Comparison of ENCODE assay signal across 8 mouse cellular contexts in genomic region chr3:137951819-137952218, GRCm38 (mm10). TPM values are rescaled to one million over a fixed set of nuclear protein-coding genes. Genes with fewer than 3 reads are reported as not detected.
DNase-seq lines count a peak whose midpoint lies in the region; ATAC-seq and TF ChIP-seq lines count a peak whose summit lies in the region.

No protein-coding gene starts in this region.

- no peak for TF ChIP-seq CTCF in layer of hippocampus, adult 2 months (conservative IDR thresholded peaks at IDR 0.05)
- no peak for TF ChIP-seq CTCF in hindbrain, postnatal 0 days (IDR thresholded peaks at IDR 0.05; ENCODE audit: low read depth)

- DNase-seq in layer of hippocampus, adult 2 months (ENCODE audit: low spot score in 2 of 2), result no peak
- no peak for DNase-seq in layer of hippocampus, adult 8-10 months (ENCODE audit: low spot score in 2 of 2)
- peak; percentile 66 for DNase-seq in c-Kit-positive CD71-positive TER-119-positive erythroid progenitor cells, embryonic 14.5 days (ENCODE audit: low spot score)
- DNase-seq in hindbrain, postnatal 0 days (ENCODE audit: low spot score), result no peak
- peak; percentile 49 for DNase-seq in midbrain, embryonic 11.5 days (ENCODE audit: low spot score, missing footprints)
- DNase-seq in Muller cell, postnatal 12 days (ENCODE audit: inconsistent ontology term), result no peak
- no peak for DNase-seq in lung, postnatal 14 days
- no peak for DNase-seq in natural killer cell, adult 2 months (ENCODE audit: low spot score in 2 of 2)

- no peak overlapping the region for H3K4me3 ChIP-seq in layer of hippocampus, adult 2 months
- H3K4me3 ChIP-seq in hindbrain, postnatal 0 days (ENCODE audit: low read length), result no peak overlapping the region
- no peak overlapping the region for H3K4me3 ChIP-seq in midbrain, embryonic 11.5 days (ENCODE audit: low read depth, low read length)

- H3K4me2 ChIP-seq in hindbrain, postnatal 0 days (ENCODE audit: low read depth, low read length), result no peak overlapping the region
- H3K4me2 ChIP-seq in midbrain, embryonic 11.5 days, result no peak overlapping the region

- peaks cover 8% of the 10 kb centered on the region for H3K4me1 ChIP-seq in hindbrain, postnatal 0 days (ENCODE audit: insufficient read depth, low read length)
- peaks cover 8% of the 10 kb centered on the region; the same call in 1 of the 2 replicates for H3K4me1 ChIP-seq in midbrain, embryonic 11.5 days (ENCODE audit: control insufficient read depth, insufficient read depth, low read length)

- H3K36me3 ChIP-seq in hindbrain, postnatal 0 days (ENCODE audit: insufficient read depth, low read length), result no peaks in the 10 kb centered on the region
- H3K36me3 ChIP-seq in midbrain, embryonic 11.5 days (ENCODE audit: control insufficient read depth, insufficient read depth, low read length), result no peaks in the 10 kb centered on the region

- no peaks in the 10 kb centered on the region for H3K9me3 ChIP-seq in hindbrain, postnatal 0 days (ENCODE audit: low read length)
- H3K9me3 ChIP-seq in midbrain, embryonic 11.5 days (ENCODE audit: control insufficient read depth, low read length), result no peaks in the 10 kb centered on the region

- peak overlapping the region; percentile 72 for H3K27ac ChIP-seq in layer of hippocampus, adult 2 months
- peak overlapping the region; percentile 68 for H3K27ac ChIP-seq in hindbrain, postnatal 0 days
- H3K27ac ChIP-seq in midbrain, embryonic 11.5 days (ENCODE audit: low read depth, low read length), result no peak overlapping the region

- no peak overlapping the region for H3K9ac ChIP-seq in hindbrain, postnatal 0 days (replicated peaks; ENCODE audit: low read length)
- no peak overlapping the region for H3K9ac ChIP-seq in midbrain, embryonic 11.5 days (ENCODE audit: low read length)

- 30% methylated on average over 7 of the region's 7 CpGs for WGBS in hindbrain, postnatal 0 days
- 47% methylated on average over 7 of the region's 7 CpGs for WGBS in midbrain, embryonic 11.5 days

- H3K27me3 ChIP-seq in hindbrain, postnatal 0 days (ENCODE audit: insufficient read depth, low read length), result no peaks in the 10 kb centered on the region
- no peaks in the 10 kb centered on the region for H3K27me3 ChIP-seq in midbrain, embryonic 11.5 days (ENCODE audit: control insufficient read depth, insufficient read depth, low read length)

- 0 out of 2 replicates have a peak, but pooled peaks have one; percentile 24 for ATAC-seq in hindbrain, postnatal 0 days
- 0 out of 2 replicates have a peak, but pooled peaks have one; percentile 30 for ATAC-seq in midbrain, embryonic 11.5 days (ENCODE audit: low FRiP score)

RNA-seq across cellular contexts. Expression of gene Dapp1, which starts 29.5 kb away (rescaled TPM):
- 1 to 10 TPM; 4.2 to 5.6 TPM for total RNA-seq in layer of hippocampus, adult 2 months (2021)
- total RNA-seq in layer of hippocampus, adult 8-10 months (2022), result 1 to 10 TPM; 5.3 to 8.4 (median 7.6) TPM
- total RNA-seq in hindbrain, postnatal 0 days (2014; rRNA removed), result 1.3 and 2.6 TPM in 2 replicates
- 1.9 and 2.3 TPM in 2 replicates for polyA plus RNA-seq in hindbrain, postnatal 0 days (2015; fragmentation: Nextera tagmentation; extraction: Ambion mirVana)
- 3.2 and 3.4 TPM in 2 replicates for polyA plus RNA-seq in midbrain, embryonic 11.5 days (2014; fragmentation: Nextera tagmentation; extraction: Ambion mirVana)

RNA-seq across cellular contexts. Expression of gene Lamtor3, which starts 33.5 kb away (rescaled TPM):
- total RNA-seq in layer of hippocampus, adult 2 months (2021), result 10 to 100 TPM; 64.4 to 65.3 TPM
- 10 to 100 TPM; 60.2 to 72.0 (median 65.2) TPM for total RNA-seq in layer of hippocampus, adult 8-10 months (2022)
- 78.9 and 84.2 TPM in 2 replicates for total RNA-seq in hindbrain, postnatal 0 days (2014; rRNA removed)
- 108 and 112 TPM in 2 replicates for polyA plus RNA-seq in hindbrain, postnatal 0 days (2015; fragmentation: Nextera tagmentation; extraction: Ambion mirVana)
- 98.7 and 106 TPM in 2 replicates for polyA plus RNA-seq in midbrain, embryonic 11.5 days (2014; fragmentation: Nextera tagmentation; extraction: Ambion mirVana)

Comparison
In these comparisons a context has a peak if more than half of its experiments do, and no peak if none do; other contexts are left out.
1. DNase-seq: peak in c-Kit-positive CD71-positive TER-119-positive erythroid progenitor cells, embryonic 14.5 days (single experiment) and midbrain, embryonic 11.5 days (single experiment); none in layer of hippocampus, adult 2 months (0 of 2), layer of hippocampus, adult 8-10 months (0 of 2), hindbrain, postnatal 0 days (single experiment), Muller cell, postnatal 12 days (single experiment), lung, postnatal 14 days (single experiment) and natural killer cell, adult 2 months (0 of 2).